Mouse (Mus musculus) right cerebral cortex, postnatal 25 days (tissue): ENCODE results near the gene Ushbp1.
A peak's percentile ranks its signal among the peaks of the same experiment; 100 is the strongest.
"Not testable (repeated sequence)": the region's sequence is repeated elsewhere in the genome, so short reads cannot be mapped to it uniquely, and the experiment has no call there.

Source experiments
- DNase-seq: peaks from one replicate; pipeline ENCODE4 v3.0.0; 2022

The Ushbp1 gene

DNA sequence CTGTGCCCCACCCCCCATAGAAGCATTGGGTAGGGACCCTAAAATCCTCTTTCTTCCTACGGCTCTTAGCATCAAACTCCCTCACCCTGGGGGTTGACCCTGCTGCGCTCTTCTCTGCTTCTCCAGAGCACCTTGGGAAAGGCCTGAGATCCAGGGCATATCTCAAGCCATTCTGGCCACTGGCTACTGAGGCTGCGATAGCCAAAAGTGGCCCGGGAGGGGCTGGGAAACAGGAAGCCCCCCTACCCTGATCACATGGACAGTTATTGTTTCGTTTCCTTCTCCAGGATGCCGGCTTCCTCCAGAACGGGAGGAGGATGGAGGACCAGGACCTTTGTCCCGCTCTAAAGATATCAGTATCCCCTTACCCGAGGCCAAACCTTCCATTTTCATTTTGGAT, at the start of gene Ushbp1:
Gene Ushbp1 (minus strand): TSS at position 174 of the 400 bp plus-strand sequence.
- no peak for DNase-seq

DNA sequence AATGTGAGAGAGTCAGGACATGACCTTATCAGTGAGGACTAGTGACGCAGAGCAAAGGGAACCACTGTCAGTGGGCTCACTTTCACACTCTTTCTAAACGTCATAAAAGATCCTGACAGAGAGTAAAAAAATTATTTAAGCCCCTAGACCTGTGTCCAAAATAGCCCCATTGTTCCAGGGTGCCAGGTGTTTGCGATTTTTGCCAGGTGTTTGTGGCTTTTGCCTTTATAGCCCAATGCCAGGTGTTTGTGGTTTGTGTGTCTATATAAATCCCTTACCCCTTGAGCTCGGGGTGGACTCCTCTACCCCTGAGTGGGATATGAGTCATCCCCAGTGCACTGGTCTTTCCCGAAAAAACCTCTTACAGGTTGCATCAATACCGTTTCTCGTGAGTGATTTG, 49.5 kb upstream of the Ushbp1 start:
- no peak for DNase-seq

DNA sequence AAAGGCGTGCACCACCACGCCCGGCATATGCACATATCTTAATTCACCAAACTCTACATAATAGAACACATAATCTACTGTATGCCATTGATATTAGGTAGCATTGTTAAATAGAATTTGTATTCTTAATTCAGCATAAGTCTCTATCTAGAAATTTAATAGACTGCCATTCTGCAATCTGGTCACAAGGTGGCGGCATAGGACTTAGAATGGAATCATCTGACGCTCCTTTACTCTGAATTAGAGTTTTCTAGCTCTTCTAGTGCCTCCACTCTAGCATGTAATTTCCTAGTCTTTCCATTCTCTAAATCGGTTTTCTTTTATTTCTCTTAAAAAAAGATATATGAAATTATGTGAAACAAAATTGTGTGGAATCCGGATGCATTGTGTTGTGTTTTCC, 45.8 kb upstream of the Ushbp1 start:
- no peak for DNase-seq

DNA sequence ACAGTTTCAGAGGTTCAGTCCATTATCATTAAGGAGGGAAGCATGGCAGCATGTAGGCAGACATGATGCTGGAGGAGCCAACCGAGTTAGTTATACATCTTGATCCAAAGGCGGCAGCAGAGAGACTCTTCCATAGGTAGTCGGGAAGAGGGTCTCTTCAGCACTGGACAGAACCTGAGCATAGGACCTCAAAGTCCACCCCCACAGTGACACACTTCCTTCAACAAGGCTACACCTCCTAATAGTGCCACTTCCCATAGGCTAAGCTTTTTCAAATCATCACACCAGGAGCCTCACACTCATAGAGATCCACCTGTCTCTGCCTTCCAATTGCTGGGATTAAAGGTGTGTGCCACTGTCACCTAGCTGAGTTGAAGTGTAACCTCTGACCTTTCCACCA, 41.4 kb upstream of the Ushbp1 start:
- no peak for DNase-seq

DNA sequence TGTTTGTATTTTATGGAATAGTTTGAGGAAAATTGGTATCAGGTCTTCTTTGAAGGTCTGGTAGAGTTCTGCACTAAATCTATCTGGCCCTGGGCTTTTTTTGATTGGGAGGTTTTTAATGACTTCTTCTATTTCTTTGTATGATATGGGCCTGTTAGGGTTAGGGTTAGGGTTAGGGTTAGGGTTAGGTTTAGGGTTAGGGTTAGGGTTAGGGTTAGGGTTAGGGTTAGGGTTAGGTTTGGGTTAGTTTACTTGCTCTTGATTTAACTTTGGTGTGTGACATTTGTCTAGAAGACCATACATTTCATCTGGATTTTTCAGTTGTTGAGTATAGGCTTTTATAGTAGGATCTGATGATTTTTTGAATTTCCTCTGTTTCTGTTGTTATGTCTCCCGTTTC, 37.3 kb upstream of the Ushbp1 start:
- DNase-seq = not testable (repeated sequence)

DNA sequence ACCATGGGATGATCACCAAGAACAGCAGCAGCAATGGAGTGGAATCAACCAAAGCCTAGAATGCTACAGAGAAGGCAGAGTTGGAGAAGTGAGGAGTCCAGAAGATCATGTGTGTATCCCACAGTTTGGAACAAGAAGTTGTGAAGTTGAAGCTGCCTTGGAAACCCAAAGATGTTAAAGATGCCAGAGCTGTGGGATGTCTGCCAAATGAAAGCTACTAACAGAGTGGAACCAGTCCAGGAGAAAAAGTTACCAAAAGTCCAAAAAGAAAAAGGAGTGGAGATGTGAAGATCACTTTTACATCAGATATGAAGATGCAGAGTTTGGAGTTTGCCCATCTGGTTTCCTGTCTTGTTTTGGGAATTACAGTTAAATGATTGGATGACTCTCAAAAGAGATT, 26.5 kb upstream of the Ushbp1 start:
- DNase-seq = no peak

DNA sequence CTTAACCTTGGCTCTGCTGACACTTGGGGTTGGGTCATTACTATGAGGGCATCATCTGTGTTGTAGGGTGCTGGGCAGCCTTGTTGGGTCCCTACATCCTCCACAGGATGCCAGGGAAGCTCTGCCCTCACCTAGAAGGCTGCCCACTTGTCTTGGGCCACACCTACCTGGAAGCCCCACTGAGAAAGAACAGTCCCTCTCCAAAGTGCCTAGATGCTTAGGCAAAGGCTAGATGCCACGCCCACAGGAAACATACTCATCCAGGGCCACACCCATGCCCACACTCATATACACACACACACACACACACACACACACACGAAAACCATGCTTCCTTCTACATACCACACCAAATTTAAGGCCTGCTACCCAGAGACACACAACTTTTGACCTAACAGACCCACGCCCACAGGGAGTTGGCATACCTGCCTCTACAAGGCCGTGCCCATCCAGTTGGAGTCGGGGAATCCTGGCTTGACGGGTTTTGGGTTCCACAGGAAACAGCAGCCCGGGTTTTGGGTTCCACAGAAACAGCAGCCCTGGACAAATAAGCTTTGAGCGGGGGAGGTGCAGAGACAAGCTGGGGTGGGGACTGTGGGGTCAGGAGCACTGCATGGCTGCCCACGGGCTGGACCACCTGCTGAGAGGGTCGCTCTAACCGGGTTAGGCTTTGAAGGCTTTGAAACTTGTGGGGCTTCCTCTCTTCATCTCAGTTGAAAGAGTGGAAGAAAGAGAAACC, 16.1 kb upstream of the Ushbp1 start:
- no peak for DNase-seq

DNA sequence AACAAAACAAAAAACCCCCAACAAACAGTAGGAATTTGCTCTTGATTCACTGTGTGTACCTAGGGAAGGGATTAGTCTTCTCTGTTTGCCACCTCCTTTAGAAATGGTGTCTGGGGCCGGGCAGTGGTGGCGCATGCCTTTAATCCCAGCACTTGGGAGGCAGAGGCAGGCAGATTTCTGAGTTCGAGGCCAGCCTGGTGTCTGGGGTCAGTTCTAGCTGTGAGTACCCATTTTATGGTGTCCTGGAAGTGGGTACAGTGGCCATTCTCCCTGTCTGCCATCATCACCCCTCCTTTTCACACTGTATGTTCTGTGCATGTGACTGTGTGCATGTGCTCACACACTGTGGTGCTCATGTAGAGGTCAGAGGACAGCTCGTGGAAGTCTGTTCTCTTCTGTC, 12.6 kb upstream of the Ushbp1 start:
- no peak for DNase-seq

DNA sequence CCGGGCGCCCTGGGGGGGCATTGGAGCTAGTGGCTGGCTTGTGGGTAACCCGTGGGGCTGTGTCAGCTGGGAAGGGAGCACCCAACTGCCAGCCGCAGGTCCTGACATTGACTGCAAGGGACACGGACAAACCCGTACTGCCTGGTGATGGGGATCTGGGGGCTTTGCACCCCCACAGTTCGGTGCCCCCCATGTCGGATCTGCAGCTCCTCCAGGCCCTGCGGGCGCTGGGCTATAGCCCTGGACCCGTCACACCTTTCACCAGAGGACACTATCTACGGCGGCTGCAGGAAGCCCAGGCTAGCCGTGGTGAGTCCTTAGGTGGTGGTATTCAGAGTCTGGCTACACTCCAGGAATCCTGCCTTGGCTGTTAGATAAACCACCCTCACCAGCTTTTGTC, 11.8 kb upstream of the Ushbp1 start:
- no peak for DNase-seq

DNA sequence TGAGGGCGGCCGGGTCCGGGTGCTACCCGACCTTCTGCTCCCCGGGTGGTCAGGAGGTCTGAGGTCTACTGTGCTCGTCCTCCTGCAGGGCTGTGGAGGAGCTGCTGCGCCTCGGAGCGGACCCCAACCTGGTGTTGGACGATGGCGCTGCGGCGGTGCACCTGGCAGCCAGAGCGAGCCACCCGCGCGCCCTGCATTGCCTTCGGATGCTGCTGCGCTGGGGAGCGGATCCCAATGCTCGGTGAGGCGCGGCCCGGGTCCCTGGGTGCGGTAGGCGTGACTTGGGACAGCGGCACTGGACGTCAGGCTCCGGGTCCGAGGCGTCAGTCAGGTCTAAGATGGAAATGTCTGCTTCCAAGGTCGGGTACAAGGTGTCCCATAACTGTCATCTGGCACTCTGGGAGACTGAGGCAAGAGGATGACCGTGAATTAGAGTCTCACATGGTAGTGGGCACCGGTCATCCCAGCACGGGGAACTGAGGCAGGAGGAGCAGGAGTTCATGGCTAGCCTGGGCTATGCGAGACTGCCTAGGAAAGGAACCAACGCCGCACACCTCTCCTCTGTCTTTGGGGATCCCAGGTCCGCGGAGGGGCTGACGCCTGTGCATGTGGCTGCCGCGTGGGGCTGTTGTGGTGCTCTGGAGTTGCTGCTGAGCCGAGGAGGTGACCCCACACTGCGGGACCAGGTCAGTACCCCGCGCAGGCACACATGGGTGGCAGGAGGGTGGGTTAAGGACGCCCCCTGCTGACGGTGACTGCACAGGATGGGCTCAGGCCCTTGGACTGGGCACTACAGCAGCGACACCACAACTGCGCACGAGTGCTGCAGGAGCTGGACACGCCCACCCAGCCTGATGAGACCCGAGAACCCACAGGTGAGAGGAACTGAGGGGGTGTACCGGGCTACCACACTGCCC, 10.8 kb upstream of the Ushbp1 start:
- no peak for DNase-seq

DNA sequence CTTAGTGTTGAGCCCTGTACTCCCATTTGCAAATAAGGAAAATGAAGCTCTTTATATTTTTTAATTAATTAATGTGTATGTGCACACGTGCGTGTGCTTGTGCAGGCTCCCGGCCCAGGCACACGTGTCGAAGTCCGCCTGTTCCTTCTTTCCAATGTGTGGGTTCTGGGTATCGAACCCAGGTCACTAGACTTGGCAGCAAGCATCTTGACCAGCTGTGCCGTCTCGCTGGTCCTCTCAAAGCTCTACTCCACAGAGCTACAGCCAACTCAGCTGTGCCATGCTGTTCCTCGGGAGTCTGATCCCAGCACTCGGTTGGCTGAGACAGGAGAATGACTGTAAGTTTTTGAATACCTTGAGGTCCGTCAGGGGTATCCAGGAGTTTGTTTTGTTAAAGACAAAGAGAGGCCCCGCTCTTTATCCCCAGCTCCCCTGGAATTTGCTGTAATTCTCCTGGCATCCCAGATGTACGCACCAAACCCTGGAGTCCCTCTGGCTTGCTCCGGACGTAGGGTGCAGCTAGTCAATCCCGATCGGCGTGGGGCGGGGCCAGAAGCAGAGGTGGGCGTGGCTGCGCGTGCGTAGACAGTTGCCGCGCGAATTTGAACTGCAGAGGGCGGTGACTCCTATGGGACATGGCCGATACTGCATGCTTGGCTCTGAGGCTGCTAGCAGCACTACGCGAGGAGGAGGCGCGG, 9.9 kb upstream of the Ushbp1 start, which contains the start of gene Ankle1:
Gene Ankle1 (plus strand): TSS at position 610 of the 698 bp plus-strand sequence.
- DNase-seq = peak; percentile 91

DNA sequence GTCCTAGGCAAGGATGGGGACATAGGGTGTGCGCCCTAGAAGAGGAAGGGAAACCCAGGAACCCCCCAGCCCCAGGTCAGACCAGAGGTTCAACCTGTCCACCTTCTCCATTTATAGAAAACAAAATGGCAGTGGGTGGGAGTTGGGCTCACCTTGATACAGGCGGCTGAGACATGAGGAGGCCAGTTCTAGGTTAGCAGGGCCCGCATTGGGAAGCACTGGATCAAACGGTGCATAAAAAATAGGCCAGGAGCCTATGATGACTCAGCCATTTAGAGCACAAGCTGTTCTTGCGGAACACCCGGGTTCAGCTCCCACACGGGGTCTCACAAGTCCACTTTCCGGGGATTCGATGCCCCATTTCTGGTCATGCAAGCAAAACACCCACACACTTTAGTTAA, 9.3 kb upstream of the Ushbp1 start:
- DNase-seq = no peak

DNA sequence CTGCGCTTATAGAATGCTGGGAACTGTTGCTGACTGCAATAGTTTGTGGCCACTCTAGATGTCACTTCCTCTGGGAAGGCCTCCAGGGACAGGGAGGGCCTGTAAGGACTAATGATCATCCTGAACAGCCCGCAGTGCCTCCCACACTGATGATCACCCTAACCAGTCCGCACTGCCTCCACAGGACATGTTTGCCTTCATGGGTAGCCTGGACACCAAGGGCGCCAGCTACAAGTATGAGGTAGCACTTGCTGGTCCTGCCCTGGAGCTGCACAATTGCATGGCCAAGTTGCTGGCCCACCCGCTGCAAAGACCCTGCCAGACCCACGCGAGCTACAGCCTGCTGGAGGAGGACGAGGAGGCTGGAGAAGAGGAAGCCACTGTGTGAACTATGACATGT, 8.4 kb upstream of the Ushbp1 start:
- DNase-seq = no peak

DNA sequence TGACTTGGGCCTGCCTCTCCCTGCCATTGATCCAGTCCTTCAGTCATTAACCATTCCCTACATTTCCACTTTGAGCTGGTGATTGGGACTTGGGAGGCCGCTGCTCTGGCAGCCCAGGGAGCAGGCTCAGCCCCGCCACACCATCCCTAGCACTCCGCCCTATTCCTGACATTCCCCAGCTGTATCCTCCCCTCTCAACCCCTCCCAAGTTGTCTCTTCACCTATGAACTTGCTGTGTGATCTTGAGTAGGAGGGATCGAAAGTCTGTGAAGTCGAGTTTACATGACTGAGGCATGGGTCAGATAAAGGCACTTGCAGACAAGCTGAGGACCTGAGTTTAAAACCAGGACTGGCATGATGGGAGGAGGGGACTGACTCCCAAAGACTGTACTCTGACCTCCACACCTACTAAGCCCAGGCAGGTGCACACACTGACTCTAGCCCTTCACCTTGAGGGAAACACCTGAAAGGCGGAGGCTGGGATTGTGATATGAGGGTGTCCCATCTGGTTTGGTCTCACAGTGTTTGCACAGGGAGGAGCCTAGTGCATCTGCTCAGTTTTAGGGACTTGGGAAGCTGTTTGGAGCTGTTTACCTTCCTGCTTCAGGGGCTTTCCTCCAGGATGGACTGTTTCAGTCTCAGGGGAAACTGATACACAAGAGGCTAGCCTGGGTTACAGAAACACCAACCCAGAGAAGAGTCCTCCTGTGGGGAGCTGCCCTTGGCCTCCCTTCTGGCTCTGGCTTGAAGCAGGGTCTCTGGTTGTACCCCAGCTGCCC, 7.7 kb upstream of the Ushbp1 start:
- no peak for DNase-seq

DNA sequence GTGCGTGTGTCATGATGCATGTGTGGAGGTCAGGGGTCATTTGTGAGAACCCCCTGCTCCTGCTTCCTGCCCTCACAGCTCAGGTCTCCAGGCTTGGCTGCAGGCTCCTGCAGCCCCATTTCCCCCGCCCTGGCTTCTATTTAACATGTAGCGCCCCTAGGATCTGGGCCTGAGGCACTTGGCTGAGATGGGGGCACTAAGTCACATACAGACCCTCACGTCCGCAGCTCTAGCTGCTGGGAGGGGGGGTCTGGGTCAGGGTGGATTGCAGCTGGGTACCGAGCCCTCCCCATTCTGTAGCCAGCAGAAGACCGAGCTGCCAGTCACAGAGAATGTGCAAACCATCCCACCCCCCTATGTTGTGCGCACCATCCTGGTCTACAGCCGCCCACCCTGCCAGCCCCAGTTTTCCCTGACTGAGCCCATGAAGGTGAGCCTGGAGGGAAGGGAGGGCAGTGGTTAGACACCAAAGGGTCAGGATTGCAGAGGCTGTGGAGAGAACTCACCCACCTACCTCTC, 6.9 kb upstream of the Ushbp1 start:
- no peak for DNase-seq

DNA sequence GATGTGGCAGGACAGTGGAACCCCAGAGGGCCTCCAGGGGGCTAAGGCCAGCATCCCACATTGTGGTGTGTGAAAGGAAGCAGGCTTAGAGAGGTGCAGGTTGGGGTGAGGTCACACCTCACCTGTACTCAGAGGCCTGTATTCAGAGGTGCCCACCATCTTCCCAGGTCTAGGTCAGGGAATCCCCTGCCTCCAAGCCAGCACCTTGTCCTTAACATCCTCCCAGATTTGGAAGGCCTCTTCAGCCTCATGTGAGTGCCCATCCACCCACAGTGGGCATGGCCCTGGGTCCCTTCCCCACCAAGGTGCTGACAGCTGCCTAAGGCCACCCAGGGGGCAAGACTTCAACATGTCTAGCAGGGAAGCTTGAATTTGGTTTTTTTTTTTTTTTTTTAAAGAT, 5.9 kb upstream of the Ushbp1 start:
- no peak for DNase-seq

DNA sequence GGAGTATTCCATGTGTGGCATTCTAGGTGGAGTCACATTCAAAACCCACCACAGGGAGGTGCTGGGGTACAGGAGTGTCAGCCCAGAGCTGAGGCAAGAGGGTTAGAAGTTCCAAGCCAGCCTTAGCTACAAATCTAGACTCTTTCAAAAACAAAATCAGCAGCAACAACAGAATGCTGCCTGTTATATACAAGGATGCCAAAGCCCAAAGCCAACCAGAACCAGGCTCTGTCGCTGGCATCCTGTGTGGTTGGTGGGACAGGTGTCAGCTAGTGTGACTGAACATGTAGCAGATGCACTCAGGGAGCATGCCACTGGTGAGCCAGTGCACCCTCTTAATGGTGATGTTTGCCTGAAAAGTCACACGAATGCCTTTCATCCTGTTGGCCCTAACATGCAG, 5.2 kb upstream of the Ushbp1 start:
- no peak for DNase-seq

DNA sequence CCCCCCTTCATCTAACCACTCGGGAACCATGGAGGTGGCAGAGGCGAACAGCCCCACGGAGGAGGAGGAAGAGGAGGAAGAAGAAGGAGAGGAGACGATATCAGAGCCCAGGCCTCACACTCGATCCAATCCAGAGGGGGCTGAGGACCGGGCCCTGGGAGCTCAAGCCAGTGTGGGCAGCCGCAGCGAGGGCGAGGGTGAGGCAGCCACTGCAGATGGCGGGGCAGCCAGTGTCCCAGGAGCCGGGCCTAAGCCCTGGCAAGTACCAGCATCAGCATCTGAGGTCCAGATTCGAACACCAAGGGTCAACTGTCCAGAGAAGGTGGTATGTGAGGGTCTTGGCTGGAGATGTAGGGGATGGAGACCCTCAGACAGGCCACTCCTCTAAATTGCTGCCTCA, 2.1 kb upstream of the Ushbp1 start:
- DNase-seq = no peak

DNA sequence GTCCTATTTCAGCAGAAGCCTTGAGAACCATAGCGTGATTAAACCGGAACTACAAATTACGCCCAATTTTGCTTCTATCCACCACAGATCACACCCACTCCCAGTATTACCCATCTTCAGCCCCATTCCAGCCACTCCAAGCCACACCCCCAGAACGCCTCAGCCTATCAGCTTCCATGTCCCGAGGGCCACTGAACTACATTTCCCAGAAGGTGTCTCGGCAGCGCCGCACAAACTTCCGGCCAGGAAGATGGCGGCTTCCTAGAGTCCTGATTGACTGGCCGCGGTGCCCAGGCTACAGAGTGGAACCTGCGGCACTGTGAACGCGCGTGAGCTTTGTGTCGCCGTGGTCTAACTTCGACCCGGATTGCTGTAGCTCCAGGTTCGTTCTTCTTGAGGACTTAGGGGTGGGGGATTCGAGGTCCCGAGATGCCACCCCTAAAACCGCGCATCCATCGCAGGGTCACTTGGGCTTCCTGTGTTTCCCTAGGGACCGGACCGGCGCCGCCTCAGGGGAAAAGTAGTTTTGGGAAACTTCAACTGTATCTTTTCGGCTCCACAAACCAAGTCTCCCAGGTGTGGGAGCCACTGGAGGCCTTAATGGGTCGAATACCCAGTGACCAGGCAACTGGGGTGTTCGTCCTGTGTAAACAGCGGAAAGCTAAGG, 1.2 kb upstream of the Ushbp1 start, which contains the start of gene Babam1:
Gene Babam1 (plus strand): TSS at position 223 of the 667 bp plus-strand sequence.
- DNase-seq = peak; percentile 94

DNA sequence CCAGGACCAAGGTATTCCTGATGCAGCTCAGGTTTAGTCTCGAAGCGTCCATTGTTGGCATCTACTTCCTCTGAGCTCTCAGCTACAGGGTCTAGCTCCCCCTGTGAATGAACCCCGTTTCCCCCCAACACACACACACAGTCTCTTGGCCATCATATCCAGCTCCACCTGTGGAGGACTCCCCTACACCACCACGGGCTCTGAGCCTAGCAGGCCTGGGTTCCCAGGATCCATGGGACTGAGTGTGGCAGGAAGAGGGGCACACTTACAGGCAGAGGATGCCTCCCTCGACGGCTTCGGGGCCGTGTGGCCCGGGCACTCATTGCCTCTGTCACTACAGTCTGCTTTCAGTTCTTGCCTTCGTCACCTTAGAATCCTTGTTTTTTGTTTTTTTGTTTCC, 531 bp downstream of the Ushbp1 start:
- peak; percentile 2 for DNase-seq

DNA sequence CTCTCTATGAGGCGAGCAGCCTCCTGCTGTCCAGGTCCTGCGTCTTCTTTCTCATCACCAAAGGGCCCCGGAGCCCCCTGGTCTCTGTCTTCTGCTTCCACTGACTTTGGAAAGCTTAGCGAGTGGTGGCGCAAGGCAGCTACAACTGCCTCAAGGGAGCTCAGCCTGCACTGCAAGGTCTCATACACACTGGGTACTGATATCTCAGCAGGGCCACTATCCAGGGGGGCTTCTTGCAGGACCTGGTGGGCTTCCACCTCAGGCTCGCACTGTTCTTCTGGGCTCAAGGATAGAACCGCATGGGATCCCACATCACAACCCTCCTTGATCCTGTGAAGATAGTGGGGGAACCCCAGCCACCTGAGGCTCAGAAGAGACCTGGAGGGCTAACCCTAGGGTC, 1.1 kb downstream of the Ushbp1 start:
- no peak for DNase-seq

DNA sequence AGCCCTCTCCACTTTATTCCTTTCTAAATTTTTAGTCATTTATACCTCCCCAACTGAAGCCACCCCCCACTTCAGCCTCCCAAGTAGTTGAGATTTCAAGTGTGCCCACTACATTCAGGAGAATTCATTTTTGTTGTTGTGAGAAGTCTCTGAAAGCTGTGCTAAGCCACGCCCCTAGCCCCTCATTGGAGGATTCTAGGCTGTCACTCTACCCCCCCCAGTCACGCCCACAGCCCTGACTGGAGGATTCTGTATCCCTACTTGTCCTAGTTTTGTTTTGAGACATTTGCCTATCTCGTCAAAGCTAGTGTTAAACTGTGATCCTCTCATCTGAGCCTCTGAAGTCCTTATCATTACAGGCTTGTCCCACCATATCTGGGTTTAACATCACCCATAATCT, 2.7 kb downstream of the Ushbp1 start:
- DNase-seq = no peak
